Mouse (Mus musculus) stomach, postnatal 0 days (tissue): ENCODE data around the gene Mtnr1b. TPM values are rescaled to one million over a fixed set of nuclear protein-coding genes. Genes with fewer than 3 reads are reported as not detected.
A peak's percentile ranks its signal among the peaks of the same experiment; 100 is the strongest.

Source experiments
- ATAC-seq: fragments of 200-750 bp; cut with Nextera tagmentation; 2 replicates; pipeline ENCODE4 v1.8.0; 2017; ENCODE audit not compliant: low FRiP score, low TSS enrichment
- DNase-seq: peaks from one replicate; pipeline ENCODE4 v3.0.0-alpha.2; 2016; ENCODE audit warnings: low spot score
- H3K27ac ChIP-seq: fragments of 300-500 bp; sonication (generic); replicated peaks from 2 replicates; pipeline ENCODE4 v1.5.1; 2014; ENCODE audit warnings: mild to moderate bottlenecking, control low read depth
- H3K27me3 ChIP-seq: fragments of 300-500 bp; sonication (generic); 2 replicates; pipeline ENCODE4 v1.6.1; 2014; ENCODE audit warnings: low read length; ENCODE audit not compliant: control insufficient read depth, insufficient read depth
- H3K36me3 ChIP-seq: fragments of 300-500 bp; sonication (generic); 2 replicates; pipeline ENCODE4 v1.6.1; 2014; ENCODE audit warnings: low read length, mixed read lengths; ENCODE audit not compliant: control insufficient read depth, insufficient read depth
- H3K4me1 ChIP-seq: fragments of 300-500 bp; sonication (generic); replicated peaks from 2 replicates; pipeline ENCODE4 v1.6.1; 2014; ENCODE audit warnings: antibody characterized with exemption; ENCODE audit not compliant: control insufficient read depth, insufficient read depth
- H3K4me2 ChIP-seq: fragments of 300-500 bp; sonication (generic); replicated peaks from 2 replicates; pipeline ENCODE4 v1.6.1; 2014; ENCODE audit warnings: low read depth, mild to moderate bottlenecking, control low read depth, moderate library complexity
- H3K4me3 ChIP-seq: fragments of 300-500 bp; sonication (generic); 2 replicates; pipeline ENCODE4 v1.5.1; 2014; ENCODE audit warnings: low read depth, low read length, control low read depth
- H3K9ac ChIP-seq: fragments of 300-500 bp; sonication (generic); 2 replicates; pipeline ENCODE4 v1.6.1; 2014; ENCODE audit warnings: mild to moderate bottlenecking, low read length, control low read depth, mixed read lengths
- H3K9me3 ChIP-seq: fragments of 300-500 bp; sonication (generic); 2 replicates; pipeline ENCODE4 v1.6.1; 2016; ENCODE audit warnings: low read length; ENCODE audit not compliant: control insufficient read depth
- CTCF ChIP-seq: IDR thresholded peaks from 2 replicates; pipeline ENCODE4 v1.5.1; 2016; ENCODE audit warnings: antibody characterized with exemption, low read depth, mild to moderate bottlenecking, moderate library complexity
- EP300 ChIP-seq: optimal IDR thresholded peaks from 2 replicates; pipeline ENCODE3; 2016; ENCODE audit warnings: antibody characterized with exemption
- WGBS: fragments of 180-500 bp; shearing (Covaris S2); extraction: QIAGEN DNeasy Blood & Tissue Kit; methylation state at CpG from one replicate; pipeline ENCODE4 v1.1.7; 2014; 5-methylcytosine and 5-hydroxymethylcytosine counted together
- polyA plus RNA-seq: library from polyadenylated mRNA; unstranded; fragments of >200 nt; fragmentation: Nextera tagmentation; extraction: Ambion mirVana; gene quantifications from 2 replicates; pipeline ENCODE4 v1.2.1, GENCODE M21; 2015

The Mtnr1b gene
- not detected in 2 replicates for polyA plus RNA-seq

DNA sequence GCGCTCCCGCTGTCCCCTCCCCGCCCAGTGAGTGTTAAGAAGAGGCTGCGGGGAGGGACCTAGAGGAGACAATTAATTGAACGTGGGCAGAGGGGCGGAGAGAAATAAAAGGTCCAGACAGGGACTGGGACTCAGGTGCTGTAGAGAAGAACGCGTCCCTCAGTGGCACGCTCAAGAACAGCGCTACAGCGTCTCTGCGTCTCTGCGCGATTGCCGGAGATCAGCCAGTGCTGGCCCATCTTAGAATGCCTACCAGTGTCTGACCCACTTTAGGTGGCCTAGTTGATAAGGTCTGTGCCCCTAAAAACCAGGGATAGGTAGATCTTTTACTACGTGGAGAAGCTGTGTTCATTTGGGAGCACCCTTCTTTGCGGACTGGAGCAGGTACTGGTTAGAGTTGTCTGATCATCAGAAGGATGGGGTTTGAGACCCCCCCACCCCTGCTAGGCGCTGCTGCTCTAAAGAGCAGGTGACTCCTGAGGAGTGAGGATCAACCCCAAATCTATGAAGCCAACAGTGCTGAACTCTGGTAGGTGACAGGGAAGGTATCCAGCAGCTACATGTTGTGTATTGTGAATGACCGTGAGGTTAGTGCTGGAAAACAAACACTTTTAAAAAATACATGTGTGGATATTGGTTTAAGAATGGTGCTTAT is at the start of gene Mtnr1b:
Gene Mtnr1b, minus strand, starts transcription at position 51 of the 655 bp plus-strand sequence.
- TF ChIP-seq EP300 = no peak
- TF ChIP-seq CTCF = no peak
- H3K27ac ChIP-seq = no peak within 1 kb of the TSS
- no peaks in the 10 kb centered on the region for H3K36me3 ChIP-seq
- DNase-seq = no peak
- H3K27me3 ChIP-seq = no peaks in the 10 kb centered on the region
- H3K4me1 ChIP-seq = no peaks in the 10 kb centered on the region
- no peak for ATAC-seq
- no peaks in the 10 kb centered on the region for H3K9me3 ChIP-seq
- 48% methylated on average over 19 of the region's 19 CpGs for WGBS
- H3K4me3 ChIP-seq = no peak within 1 kb of the TSS
- H3K9ac ChIP-seq = no peak within 1 kb of the TSS
- H3K4me2 ChIP-seq = no peak within 1 kb of the TSS

DNA sequence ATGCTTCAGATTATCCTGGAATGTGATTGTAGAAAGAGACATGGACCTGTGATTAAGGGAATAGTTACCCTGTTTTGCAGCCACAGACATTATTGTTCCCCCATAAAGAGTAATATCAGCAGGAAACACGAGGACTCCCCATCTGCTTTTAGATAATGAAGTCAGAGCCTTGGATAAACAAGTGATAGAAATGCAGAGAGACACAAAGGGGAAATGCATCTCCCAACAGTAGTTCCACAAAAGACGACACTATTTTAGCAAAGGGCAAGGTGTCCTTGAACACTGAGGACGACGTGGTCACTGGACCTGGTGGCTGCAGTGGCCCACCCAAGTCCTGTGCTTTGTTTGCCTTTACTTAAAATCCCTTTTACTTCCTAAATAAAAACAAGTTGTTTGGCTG is 45.9 kb upstream of the Mtnr1b start:
- H3K27me3 ChIP-seq = no peaks in the 10 kb centered on the region
- H3K27ac ChIP-seq = no peak overlapping the region
- no peak for TF ChIP-seq CTCF
- no peak for TF ChIP-seq EP300
- 76% methylated on average over 4 of the region's 4 CpGs for WGBS
- no peaks in the 10 kb centered on the region for H3K9me3 ChIP-seq
- DNase-seq = no peak
- H3K4me3 ChIP-seq = no peak overlapping the region
- no peak for ATAC-seq
- no peak overlapping the region for H3K4me2 ChIP-seq
- no peaks in the 10 kb centered on the region for H3K4me1 ChIP-seq
- no peaks in the 10 kb centered on the region for H3K36me3 ChIP-seq
- H3K9ac ChIP-seq = no peak overlapping the region

DNA sequence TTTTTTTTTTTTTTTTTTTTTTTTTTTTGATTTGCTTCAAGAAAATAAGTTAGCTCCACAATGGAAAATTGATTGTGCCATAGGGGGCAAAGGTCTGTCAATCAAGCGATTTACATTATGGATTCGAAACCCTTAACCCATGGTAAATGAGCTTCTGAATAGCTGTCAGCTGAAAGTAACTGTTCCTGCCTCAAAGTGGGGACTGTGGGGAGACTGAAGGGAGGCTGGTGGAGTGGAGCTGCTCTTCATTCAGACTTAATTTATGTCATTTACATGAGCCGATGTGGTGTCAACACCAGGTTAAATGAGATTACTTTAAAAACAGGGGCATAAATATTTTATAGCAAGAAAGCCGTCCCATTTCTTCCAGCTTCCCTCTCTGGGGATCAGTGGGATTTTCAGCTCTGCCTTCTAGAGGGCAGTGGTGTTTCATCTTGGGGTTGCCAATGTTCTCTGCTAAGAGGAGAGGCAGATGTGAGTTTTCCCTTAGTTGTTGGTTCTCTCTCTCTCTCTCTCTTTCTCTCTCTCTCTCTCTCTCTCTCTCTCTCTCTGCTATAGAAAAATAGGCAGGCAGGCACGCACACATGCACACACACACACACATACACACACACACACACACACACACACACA is 45.1 kb upstream of the Mtnr1b start:
- no peak overlapping the region for H3K9ac ChIP-seq
- H3K4me2 ChIP-seq = no peak overlapping the region
- H3K4me1 ChIP-seq = no peaks in the 10 kb centered on the region
- H3K9me3 ChIP-seq = no peaks in the 10 kb centered on the region
- no peak overlapping the region for H3K27ac ChIP-seq
- no peaks in the 10 kb centered on the region for H3K36me3 ChIP-seq
- TF ChIP-seq CTCF (peak; percentile 70), EP300 (no peak)
- H3K27me3 ChIP-seq = no peaks in the 10 kb centered on the region
- WGBS = 60% methylated on average over 5 of the region's 5 CpGs
- H3K4me3 ChIP-seq = no peak overlapping the region
- ATAC-seq = no peak
- DNase-seq = no peak

DNA sequence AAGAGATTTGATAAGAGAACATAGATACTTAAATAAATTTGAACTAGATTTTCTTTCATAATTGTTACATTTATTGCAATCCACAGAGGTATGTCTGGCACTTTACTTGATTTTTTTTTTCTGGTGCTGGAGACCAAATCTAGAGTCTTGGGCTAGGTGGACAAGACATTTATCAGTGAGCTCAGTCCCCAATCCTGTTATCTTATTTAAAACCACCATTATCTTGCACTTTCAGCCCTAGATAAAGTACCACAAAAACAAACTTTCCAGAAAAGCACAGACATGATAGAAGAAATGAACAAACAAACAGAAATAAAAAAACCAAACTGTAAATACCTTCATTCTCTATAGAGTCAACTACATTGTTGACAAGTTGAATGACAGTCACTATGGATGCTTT is 42.2 kb upstream of the Mtnr1b start:
- no peak overlapping the region for H3K9ac ChIP-seq
- H3K4me2 ChIP-seq = no peak overlapping the region
- no peak overlapping the region for H3K27ac ChIP-seq
- DNase-seq (no peak), ATAC-seq (no peak)
- H3K9me3 ChIP-seq = no peaks in the 10 kb centered on the region
- no peaks in the 10 kb centered on the region for H3K27me3 ChIP-seq
- H3K36me3 ChIP-seq = no peaks in the 10 kb centered on the region
- no peaks in the 10 kb centered on the region for H3K4me1 ChIP-seq
- H3K4me3 ChIP-seq = no peak overlapping the region
- TF ChIP-seq EP300 (no peak), CTCF (no peak)

DNA sequence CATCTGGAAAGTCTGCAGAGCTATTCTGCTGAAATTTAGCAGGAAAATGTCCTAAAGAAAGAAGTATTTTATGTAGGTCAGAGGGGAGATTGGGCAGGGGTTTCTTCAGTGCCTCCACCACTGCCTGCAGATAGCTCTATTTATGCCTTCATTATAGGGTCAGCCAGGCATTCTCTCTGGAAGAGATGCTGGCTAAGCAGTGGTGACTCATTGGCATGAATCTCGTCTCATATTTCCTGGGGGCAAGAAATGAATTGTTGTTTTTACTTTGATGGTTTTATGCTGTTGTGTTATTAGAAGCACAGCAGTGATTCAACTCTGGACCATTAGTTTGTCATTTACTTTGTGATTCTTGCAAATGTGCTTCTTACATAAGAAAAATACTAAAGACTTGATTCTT is 38.4 kb upstream of the Mtnr1b start:
- ATAC-seq (no peak), DNase-seq (no peak)
- TF ChIP-seq EP300 (no peak), CTCF (no peak)
- no peaks in the 10 kb centered on the region for H3K9me3 ChIP-seq
- no peaks in the 10 kb centered on the region for H3K4me1 ChIP-seq
- WGBS = 29% methylated on average over 1 of the region's 1 CpGs
- H3K27me3 ChIP-seq = no peaks in the 10 kb centered on the region
- H3K4me2 ChIP-seq = no peak overlapping the region
- H3K27ac ChIP-seq = no peak overlapping the region
- H3K36me3 ChIP-seq = no peaks in the 10 kb centered on the region
- H3K4me3 ChIP-seq = no peak overlapping the region
- H3K9ac ChIP-seq = no peak overlapping the region

DNA sequence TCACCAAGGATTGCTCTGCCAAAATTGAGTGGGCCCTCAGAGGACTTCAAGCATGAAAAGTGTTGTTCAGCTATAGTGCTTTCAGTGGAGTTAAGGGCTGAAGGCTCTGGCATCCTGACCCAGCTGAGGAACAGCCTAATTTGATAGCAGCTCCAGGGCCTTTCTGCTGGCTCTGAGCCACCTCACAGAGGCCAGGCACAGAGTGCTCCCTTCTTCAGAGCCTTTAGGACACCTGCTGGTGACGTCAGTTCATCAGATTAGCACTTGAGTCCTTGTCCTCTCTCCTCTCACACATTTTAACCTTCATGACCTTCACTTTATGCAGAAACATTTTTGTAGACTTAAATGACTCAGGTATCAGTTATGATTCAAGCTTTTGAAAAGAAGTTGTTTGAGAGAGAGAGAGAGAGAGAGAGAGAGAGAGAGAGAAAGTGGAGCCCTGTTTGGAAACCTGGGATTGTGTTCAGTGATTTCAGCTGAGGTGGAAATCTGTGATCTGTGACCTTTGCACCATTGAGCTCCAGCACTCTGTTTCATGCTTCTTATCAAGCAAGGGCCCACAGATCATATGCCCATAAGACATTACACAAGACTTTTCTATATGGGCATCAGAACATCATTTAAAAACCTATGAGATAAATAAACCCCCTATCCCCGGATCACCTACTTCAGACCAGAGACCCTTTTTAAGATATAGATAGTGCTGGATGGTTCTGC is 35.2 kb upstream of the Mtnr1b start:
- no peak overlapping the region for H3K27ac ChIP-seq
- no peak overlapping the region for H3K4me2 ChIP-seq
- H3K36me3 ChIP-seq = no peaks in the 10 kb centered on the region
- no peak overlapping the region for H3K4me3 ChIP-seq
- H3K27me3 ChIP-seq = no peaks in the 10 kb centered on the region
- DNase-seq = no peak
- 54% methylated on average over 2 of the region's 2 CpGs for WGBS
- no peak for TF ChIP-seq CTCF
- TF ChIP-seq EP300 = no peak
- no peaks in the 10 kb centered on the region for H3K9me3 ChIP-seq
- no peak for ATAC-seq
- H3K4me1 ChIP-seq = no peaks in the 10 kb centered on the region
- H3K9ac ChIP-seq = no peak overlapping the region
